Mouse (Mus musculus) right cerebral cortex, postnatal 4 days (tissue): ENCODE results near the gene Zscan4-ps1.
"Not testable (repeated sequence)": the region's sequence is repeated elsewhere in the genome, so short reads cannot be mapped to it uniquely, and the experiment has no call there.

Experiments used
- DNase-seq: peaks from one replicate; pipeline ENCODE4 v3.0.0-alpha.2; 2022

Gene Zscan4-ps1

DNA sequence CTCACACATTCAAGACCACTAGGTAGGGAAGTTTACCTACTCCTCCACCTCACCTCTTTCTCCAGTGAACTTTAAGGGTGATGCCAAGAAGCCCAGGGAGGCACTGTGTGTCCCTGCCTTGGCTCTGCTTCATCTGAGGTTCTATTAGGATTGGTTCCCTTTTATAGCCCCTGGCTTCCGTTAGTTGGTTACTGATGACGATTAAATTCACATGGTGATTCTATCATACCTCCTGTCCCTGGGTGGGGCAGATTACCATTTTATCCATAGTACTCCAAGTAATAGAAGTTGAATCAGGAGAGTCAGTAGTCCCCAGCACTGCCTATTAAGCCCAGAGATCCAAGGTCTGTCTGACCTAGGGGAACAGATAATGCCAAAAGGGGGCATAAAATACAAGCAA lies at the start of gene Zscan4-ps1:
Zscan4-ps1 (minus strand) TSS at position 101 of the 400 bp plus-strand sequence.
- not testable (repeated sequence) for DNase-seq
